Mouse (Mus musculus): Measurements from ENCODE around the gene Cpxm2.

Gene Cpxm2

GRCm38 (mm10) chr7:132015193-132015592, 139.3 kb downstream of the Cpxm2 start:
- DNase-seq: no peak

GRCm38 (mm10) chr7:132013970-132014369, 140.6 kb downstream of the Cpxm2 start:
- DNase-seq: no peak

GRCm38 (mm10) chr7:132012969-132013679, 141.4 kb downstream of the Cpxm2 start:
- DNase-seq: no peak

GRCm38 (mm10) chr7:132009002-132009401, 145.5 kb downstream of the Cpxm2 start:
- no peak for DNase-seq

- DNase-seq: no peak
Measured at GRCm38 (mm10) chr7:132005996-132006696, 148.4 kb downstream of the Cpxm2 start.

- no peak for DNase-seq
Measured at GRCm38 (mm10) chr7:131992873-131993272, 161.7 kb downstream of the Cpxm2 start.

- DNase-seq: no peak
Measured at GRCm38 (mm10) chr7:131992226-131992625, 162.3 kb downstream of the Cpxm2 start.

- DNase-seq: no peak
Measured at GRCm38 (mm10) chr7:131989056-131989455, 165.5 kb downstream of the Cpxm2 start.
